Mouse (Mus musculus) stomach, embryonic 14.5 days (tissue): ENCODE measurements around the gene Ptbp3. TPM values are rescaled to one million over a fixed set of nuclear protein-coding genes. Genes with fewer than 3 reads are reported as not detected.

Experiments
- ATAC-seq: fragments of 200-750 bp; cut with Nextera tagmentation; 2 replicates; pipeline ENCODE4 v1.8.0; 2017; ENCODE audit warnings: low read depth, moderate TSS enrichment; ENCODE audit not compliant: insufficient number of reproducible peaks, insufficient read depth, low FRiP score
- H3K27ac ChIP-seq: fragments of 300-500 bp; sonication (generic); 2 replicates; pipeline ENCODE4 v1.5.1; 2014; ENCODE audit warnings: mild to moderate bottlenecking, low read length, moderate library complexity, mixed read lengths
- H3K27me3 ChIP-seq: fragments of 300-500 bp; sonication (generic); 2 replicates; pipeline ENCODE4 v1.6.1; 2014; ENCODE audit warnings: low read length, control low read depth, mixed read lengths; ENCODE audit not compliant: control insufficient read depth, insufficient read depth
- H3K36me3 ChIP-seq: fragments of 300-500 bp; sonication (generic); 2 replicates; pipeline ENCODE4 v1.6.1; 2014; ENCODE audit warnings: mild to moderate bottlenecking, control low read depth, low read length, moderate library complexity, mixed read lengths; ENCODE audit not compliant: control insufficient read depth, insufficient read depth
- H3K4me1 ChIP-seq: fragments of 300-500 bp; sonication (generic); 2 replicates; pipeline ENCODE4 v1.6.1; 2014; ENCODE audit warnings: low read length, control low read depth, mixed read lengths; ENCODE audit not compliant: control insufficient read depth, insufficient read depth
- H3K4me2 ChIP-seq: fragments of 300-500 bp; sonication (generic); replicated peaks from 2 replicates; pipeline ENCODE4 v1.6.1; 2014; ENCODE audit warnings: low read depth, low read length, control low read depth
- H3K4me3 ChIP-seq: fragments of 300-500 bp; sonication (generic); 2 replicates; pipeline ENCODE4 v1.5.1; 2014; ENCODE audit warnings: low read depth, low read length, control low read depth
- H3K9ac ChIP-seq: fragments of 300-500 bp; sonication (generic); replicated peaks from 2 replicates; pipeline ENCODE4 v1.6.1; 2014; ENCODE audit warnings: low read depth, mild to moderate bottlenecking, control low read depth, low read length, moderate library complexity, mixed read lengths
- H3K9me3 ChIP-seq: fragments of 300-500 bp; sonication (generic); 2 replicates; pipeline ENCODE4 v1.6.1; 2016; ENCODE audit warnings: low read depth, low read length, control low read depth; ENCODE audit not compliant: control insufficient read depth
- WGBS: fragments of 180-500 bp; shearing (Covaris S2); extraction: QIAGEN DNeasy Blood & Tissue Kit; methylation state at CpG from one replicate; pipeline ENCODE4 v1.1.7; 2014; 5-methylcytosine and 5-hydroxymethylcytosine counted together
- polyA plus RNA-seq: library from polyadenylated mRNA; unstranded; fragments of >200 nt; fragmentation: Nextera tagmentation; extraction: Ambion mirVana; gene quantifications from 2 replicates; pipeline ENCODE4 v1.2.1, GENCODE M21; 2014

Gene Ptbp3
- polyA plus RNA-seq, 1 experiment from 2014 or later: 76.0 TPM

DNA sequence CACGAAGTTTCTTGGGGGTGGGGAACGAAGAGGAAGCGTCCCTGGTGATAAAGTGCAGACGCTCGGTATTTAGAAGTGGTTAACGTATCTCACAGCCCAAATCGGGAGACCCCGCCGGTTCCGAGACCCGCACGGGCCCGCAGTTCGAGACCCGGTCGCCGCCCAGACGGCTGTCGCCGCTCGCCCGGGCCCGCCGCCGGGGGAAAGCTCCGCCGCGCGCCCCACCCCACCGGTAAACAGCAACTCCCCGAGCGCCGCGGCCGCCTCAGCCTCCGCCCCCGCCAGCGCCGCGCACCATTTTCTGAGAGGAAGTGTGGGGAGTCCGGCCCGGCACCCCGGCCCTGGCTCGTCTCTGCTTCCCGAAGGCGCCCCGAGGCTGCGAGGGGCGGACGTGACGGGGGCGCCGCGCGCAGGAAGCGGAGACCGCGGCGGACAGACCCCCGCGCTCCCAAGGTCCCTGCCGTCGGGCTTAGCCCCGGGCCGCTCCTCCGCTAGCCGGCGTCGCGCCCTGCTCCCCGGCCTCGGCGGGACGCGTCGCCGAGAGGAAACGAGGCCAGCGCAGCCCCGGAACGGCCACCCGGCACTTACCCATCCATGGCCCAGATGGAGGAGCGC, 497 bp downstream of the Ptbp3 start:
- no peaks in the 10 kb centered on the region for H3K36me3 ChIP-seq
- no peaks in the 10 kb centered on the region for H3K27me3 ChIP-seq
- H3K9ac ChIP-seq: peak overlapping the region; percentile 92
- peak overlapping the region; percentile 98 for H3K27ac ChIP-seq
- H3K4me3 ChIP-seq: peak overlapping the region; percentile 96
- peak overlapping the region; percentile 49 for H3K4me2 ChIP-seq
- WGBS: under 1% methylated on average over 62 of the region's 83 CpGs
- H3K4me1 ChIP-seq: peaks cover 15% of the 10 kb centered on the region
- no peaks in the 10 kb centered on the region for H3K9me3 ChIP-seq
- peak; percentile 78 for ATAC-seq

DNA sequence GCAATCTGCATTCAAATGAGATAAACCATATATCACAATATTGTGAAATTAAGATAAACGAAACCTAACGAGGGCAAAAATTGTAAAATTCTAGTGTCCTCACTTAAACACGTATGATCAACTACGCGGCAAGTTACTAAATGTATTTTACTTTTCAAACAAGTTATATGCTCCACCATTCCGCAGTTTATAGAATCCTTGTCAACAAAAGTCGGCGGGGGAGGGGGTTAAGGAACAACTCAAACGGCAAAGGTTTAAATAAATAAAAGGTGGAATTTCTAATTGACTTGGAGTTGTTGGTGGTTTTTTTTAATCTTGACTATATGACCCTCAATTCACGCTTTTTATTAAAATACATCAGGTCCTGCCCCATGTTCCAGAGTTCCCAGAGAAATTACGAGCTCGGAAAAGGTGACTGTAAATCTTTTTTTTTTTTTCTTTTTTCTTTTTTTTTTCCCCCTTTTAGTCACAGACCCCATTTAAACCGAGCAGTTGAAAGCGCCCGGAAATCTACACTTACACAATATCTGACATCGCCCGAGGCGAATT, 1.1 kb downstream of the Ptbp3 start:
- Histone ChIP-seq H3K4me2 (peak overlapping the region; percentile 49), H3K9me3 (no peaks in the 10 kb centered on the region), H3K27me3 (no peaks in the 10 kb centered on the region), H3K4me3 (peak overlapping the region; percentile 96), H3K9ac (peak overlapping the region; percentile 92), H3K4me1 (peaks cover 15% of the 10 kb centered on the region), H3K36me3 (no peaks in the 10 kb centered on the region), H3K27ac (peak overlapping the region; percentile 98; the same call in 1 of the 2 replicates)
- ATAC-seq: no peak; the same call in 1 of the 2 replicates
- 2% methylated on average over 18 of the region's 18 CpGs for WGBS

DNA sequence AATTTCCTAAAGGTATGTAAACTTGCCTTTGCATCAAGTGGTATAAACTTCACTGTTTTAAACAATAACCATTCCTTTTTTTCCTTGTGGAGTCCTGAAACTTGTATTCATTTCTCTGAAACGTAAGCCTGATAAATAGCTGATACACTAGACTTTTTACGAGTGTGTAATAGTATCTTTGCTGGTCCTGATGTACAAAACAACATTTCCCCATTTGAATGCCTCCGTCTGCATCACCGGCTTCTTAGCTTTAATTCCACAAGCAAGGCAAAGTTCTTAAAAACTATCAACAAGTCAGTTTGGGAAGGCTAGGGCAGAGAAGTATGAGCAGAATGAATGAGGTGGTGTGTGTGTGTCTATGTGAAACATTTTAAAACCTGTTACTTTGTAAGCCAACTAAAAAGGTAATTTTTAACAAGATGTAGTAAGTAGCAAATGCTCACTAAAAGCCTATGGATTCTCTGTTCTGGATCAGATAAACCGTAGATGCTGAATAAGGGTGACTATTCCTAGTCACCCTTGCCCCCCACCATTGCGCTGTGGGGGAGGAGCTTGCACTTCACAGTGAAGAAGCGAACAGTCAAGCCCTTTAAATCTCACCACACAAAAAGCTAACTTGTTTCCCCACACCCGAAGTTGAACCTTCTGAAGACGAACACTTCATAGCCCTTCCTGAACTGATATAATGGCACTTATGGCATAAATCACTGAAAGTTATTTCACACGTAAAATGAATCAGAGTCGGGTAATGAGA, 1.9 kb downstream of the Ptbp3 start:
- WGBS: 20% methylated on average over 11 of the region's 11 CpGs
- no peak overlapping the region for H3K9ac ChIP-seq
- H3K27ac ChIP-seq: no peak overlapping the region
- no peaks in the 10 kb centered on the region for H3K27me3 ChIP-seq
- no peaks in the 10 kb centered on the region for H3K36me3 ChIP-seq
- peaks cover 15% of the 10 kb centered on the region for H3K4me1 ChIP-seq
- peak overlapping the region; percentile 49 for H3K4me2 ChIP-seq
- no peak for ATAC-seq
- H3K9me3 ChIP-seq: no peaks in the 10 kb centered on the region
- peak overlapping the region; percentile 96 for H3K4me3 ChIP-seq

DNA sequence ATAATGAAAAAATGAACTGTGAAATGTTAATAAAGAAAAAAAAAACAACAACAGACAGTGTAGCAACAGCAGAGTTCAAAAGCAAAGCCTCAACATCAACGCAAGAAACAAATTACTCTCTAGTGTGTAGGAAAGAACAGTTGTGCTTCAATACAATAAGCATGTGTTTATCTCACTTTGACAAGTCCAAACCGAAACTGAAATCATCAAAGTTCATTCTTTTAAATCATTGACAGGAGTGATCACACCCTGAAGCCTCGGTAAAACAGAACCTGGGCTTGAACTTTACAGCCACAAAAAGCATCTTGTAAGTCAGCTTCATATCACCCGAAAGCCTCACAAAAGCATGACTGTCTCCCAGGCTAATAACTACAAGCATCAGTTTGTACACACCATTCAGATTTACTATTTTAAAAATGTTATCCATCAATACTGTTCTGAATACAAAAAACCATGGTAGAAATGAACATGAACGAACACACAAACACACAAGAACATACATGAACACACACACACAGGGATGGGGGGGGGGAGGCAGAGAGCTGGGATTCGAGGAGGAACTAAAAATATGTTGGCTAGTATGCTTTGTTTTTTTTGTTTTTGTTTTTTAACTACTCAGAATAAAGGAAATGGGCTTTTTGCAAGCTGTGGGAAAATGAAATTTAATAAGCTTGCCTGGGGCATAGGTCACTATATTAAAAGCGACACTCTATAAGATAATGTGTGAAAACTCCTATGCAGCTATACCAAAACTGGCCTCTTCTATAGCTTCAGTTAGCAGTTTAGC, 2.7 kb downstream of the Ptbp3 start:
- 43% methylated on average over 7 of the region's 7 CpGs for WGBS
- H3K36me3 ChIP-seq: no peaks in the 10 kb centered on the region
- H3K9ac ChIP-seq: no peak overlapping the region
- H3K4me2 ChIP-seq: peak overlapping the region; percentile 49
- H3K27ac ChIP-seq: no peak overlapping the region
- peaks cover 15% of the 10 kb centered on the region for H3K4me1 ChIP-seq
- no peaks in the 10 kb centered on the region for H3K9me3 ChIP-seq
- no peak for ATAC-seq
- H3K4me3 ChIP-seq: no peak overlapping the region
- H3K27me3 ChIP-seq: no peaks in the 10 kb centered on the region

DNA sequence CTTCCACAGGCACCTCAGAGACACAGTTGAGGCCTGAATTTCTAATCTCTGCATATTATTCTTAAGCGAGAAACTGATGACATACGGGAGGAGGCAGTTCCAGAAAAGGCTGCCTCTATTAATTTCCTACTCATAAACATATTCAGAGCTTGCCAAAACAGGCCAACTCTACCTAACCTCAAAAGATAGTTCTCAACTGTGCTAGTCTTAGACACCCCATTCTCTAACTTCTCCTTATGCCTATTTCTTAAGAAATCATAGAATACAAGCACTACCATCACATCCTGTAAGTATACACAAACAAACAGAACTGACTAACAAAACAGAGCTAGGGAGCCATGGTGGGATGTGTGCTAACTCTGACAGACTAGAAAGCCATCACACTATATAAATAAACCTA, 4.5 kb downstream of the Ptbp3 start:
- Histone ChIP-seq H3K27me3 (no peaks in the 10 kb centered on the region), H3K36me3 (no peaks in the 10 kb centered on the region), H3K27ac (no peak overlapping the region), H3K9me3 (no peaks in the 10 kb centered on the region), H3K4me2 (no peak overlapping the region), H3K4me1 (peaks cover 15% of the 10 kb centered on the region), H3K4me3 (no peak overlapping the region), H3K9ac (no peak overlapping the region)
- 54% methylated on average over 2 of the region's 2 CpGs for WGBS
- no peak for ATAC-seq

DNA sequence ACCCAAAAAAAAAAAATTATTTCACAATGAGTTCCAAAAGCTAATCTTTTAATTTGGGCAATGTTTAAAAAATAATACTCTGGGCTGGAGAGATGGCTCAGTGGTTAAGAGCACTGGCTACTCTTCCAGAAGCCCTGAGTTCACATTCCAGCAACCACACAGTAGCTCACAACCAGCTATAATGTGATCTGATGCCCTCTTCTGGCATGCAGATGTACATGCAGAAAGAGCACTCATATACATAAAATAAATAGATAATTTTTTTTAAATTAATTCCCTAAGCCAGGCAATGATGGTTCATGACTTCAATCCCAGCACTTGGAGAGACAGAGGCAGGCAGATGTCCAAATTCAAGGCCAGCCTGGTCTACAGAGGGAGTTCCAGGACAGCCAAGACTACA, 6.2 kb downstream of the Ptbp3 start:
- Histone ChIP-seq H3K36me3 (no peaks in the 10 kb centered on the region), H3K9ac (no peak overlapping the region), H3K27me3 (no peaks in the 10 kb centered on the region), H3K27ac (no peak overlapping the region), H3K4me3 (no peak overlapping the region), H3K4me2 (no peak overlapping the region), H3K9me3 (no peaks in the 10 kb centered on the region), H3K4me1 (peaks cover 15% of the 10 kb centered on the region)
- ATAC-seq: no peak

DNA sequence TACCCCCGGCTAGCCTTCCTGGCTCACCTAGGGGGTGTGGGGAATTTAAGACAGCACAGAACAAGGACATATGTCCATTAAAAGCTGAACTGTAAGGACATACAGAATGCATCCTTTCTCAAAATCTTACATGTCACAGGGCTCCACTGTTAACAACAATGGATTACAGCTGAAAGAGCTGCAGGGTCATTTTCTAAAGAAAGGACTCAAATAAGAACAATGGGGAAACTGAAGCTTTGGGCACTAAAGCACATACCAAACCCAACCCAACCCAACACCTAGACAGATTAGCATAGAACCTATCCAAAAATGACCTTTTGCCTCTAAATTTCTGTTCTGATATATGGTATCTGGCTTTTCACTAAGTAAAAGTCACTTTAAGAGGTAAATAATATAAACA, 12.9 kb downstream of the Ptbp3 start:
- Histone ChIP-seq H3K9ac (no peak overlapping the region), H3K36me3 (no peaks in the 10 kb centered on the region), H3K27ac (no peak overlapping the region), H3K4me3 (no peak overlapping the region), H3K4me2 (no peak overlapping the region), H3K4me1 (0 out of 2 replicates have a peak, but pooled peaks cover 2% of the 10 kb centered on the region), H3K9me3 (no peaks in the 10 kb centered on the region), H3K27me3 (no peaks in the 10 kb centered on the region)
- WGBS: 94% methylated on average over 1 of the region's 1 CpGs
- ATAC-seq: no peak

DNA sequence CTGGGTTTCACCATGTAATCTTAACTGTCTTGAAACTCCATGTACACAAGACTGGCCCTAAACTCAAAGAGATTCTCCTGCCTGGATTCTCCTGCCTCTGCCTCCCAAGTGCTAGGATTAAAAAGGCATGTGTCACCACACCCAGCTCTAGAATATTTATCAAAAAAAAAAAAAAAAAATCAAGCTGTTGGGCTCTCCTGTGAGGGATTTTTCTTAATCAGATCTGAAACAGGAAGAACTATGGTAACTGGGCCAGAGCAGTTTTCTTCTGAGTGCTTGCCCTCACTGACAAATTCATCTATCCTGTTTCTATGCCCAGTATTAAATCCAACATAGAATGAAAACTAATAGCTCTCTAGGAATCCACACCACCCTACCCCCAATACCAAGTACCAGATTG, 13.5 kb downstream of the Ptbp3 start:
- Histone ChIP-seq H3K4me3 (no peak overlapping the region), H3K4me2 (no peak overlapping the region), H3K9me3 (no peaks in the 10 kb centered on the region), H3K27me3 (no peaks in the 10 kb centered on the region), H3K4me1 (0 out of 2 replicates have a peak, but pooled peaks cover 2% of the 10 kb centered on the region), H3K9ac (no peak overlapping the region), H3K27ac (no peak overlapping the region), H3K36me3 (no peaks in the 10 kb centered on the region)
- no peak for ATAC-seq
